Mouse (Mus musculus) left cerebral cortex, adult 2 months (tissue): ENCODE measurements at regions not wholly inside any gene's neighbourhood (a gene's known extent, or its start where the extent isn't known, plus 50 kb on each side); places are given as distances from the start of the nearest gene placed in this dataset.

ENCODE experiments used
- DNase-seq, 2 experiments: peaks; one replicate each; pipeline ENCODE4 v3.0.0; 2021 to 2022; ENCODE audit warnings: low spot score in 2 of 2, mixed read lengths in 1 of 2; ENCODE audit errors: extremely low spot score in 1 of 2
- H3K27ac ChIP-seq: fragments of 200-600 bp; 2 replicates; pipeline ENCODE4 v1.8.1; 2022
- H3K4me3 ChIP-seq: fragments of 200-600 bp; 2 replicates; pipeline ENCODE4 v1.8.1; 2022
- CTCF ChIP-seq: fragments of 200-600 bp; IDR thresholded peaks from 2 replicates; pipeline ENCODE4 v1.8.1; 2022; ENCODE audit warnings: antibody characterized with exemption, mild to moderate bottlenecking, moderate library complexity
- intact Hi-C: fragments of 180-260 bp; cut with DNase I; formaldehyde crosslinking; loops from one replicate; pipeline ENCODE4 v1.15.1; 2025

GRCm38 (mm10) chr6:98105280-98106090 lies 237.1 kb downstream of the Gm765 start:
- intact Hi-C loops = loop anchor here (1.0 to 10.0 kb wide), 7 partner anchors 277 to 1495 kb away; no protein-coding TSS in a partner anchor
- peak; percentile 96 for TF ChIP-seq CTCF
- DNase-seq = peak; percentile 76 to 88
- Histone ChIP-seq H3K4me3 (peak overlapping the region; percentile 49), H3K27ac (peak overlapping the region; percentile 6; the same call in 1 of the 2 replicates)

GRCm38 (mm10) chr6:98104432-98104831 lies 238.1 kb downstream of the Gm765 start:
- no peak overlapping the region for H3K4me3 ChIP-seq
- TF ChIP-seq CTCF = peak; percentile 19
- no peak overlapping the region for H3K27ac ChIP-seq
- intact Hi-C loops = loop anchor here (10.0 kb wide), 2 partner anchors 920 to 1160 kb away; no protein-coding TSS in a partner anchor
- no peak for DNase-seq

- DNase-seq = no peak
- intact Hi-C loops = loop anchor here (10.0 kb wide), 2 partner anchors 924 to 1164 kb away; no protein-coding TSS in a partner anchor
- no peak for TF ChIP-seq CTCF
- Histone ChIP-seq H3K27ac (no peak overlapping the region), H3K4me3 (no peak overlapping the region)
These were observed 241.5 kb downstream of the Gm765 start for GRCm38 (mm10) chr6:98101023-98101422.

GRCm38 (mm10) chr6:98099126-98099525 lies 243.4 kb downstream of the Gm765 start:
- intact Hi-C loops = no loop called here
- no peak for TF ChIP-seq CTCF
- no peak overlapping the region for H3K4me3 ChIP-seq

GRCm38 (mm10) chr6:98095243-98095642 lies 247.3 kb downstream of the Gm765 start:
- DNase-seq = no peak
- intact Hi-C loops = no loop called here
- Histone ChIP-seq H3K27ac (no peak overlapping the region), H3K4me3 (no peak overlapping the region)
- no peak for TF ChIP-seq CTCF

More at GRCm38 (mm10) chr6:98099126-98099525, 243.4 kb downstream of the Gm765 start:
- no peak for DNase-seq
- H3K27ac ChIP-seq = no peak overlapping the region

- DNase-seq = peak; percentile 26 to 37
- Histone ChIP-seq H3K27ac (no peak overlapping the region), H3K4me3 (no peak overlapping the region)
- peak; percentile 77 for TF ChIP-seq CTCF
- intact Hi-C loops = no loop called here
These were observed 253.4 kb downstream of the Gm765 start for GRCm38 (mm10) chr6:98089185-98089584.

- TF ChIP-seq CTCF = no peak
- intact Hi-C loops = no loop called here
- no peak overlapping the region for H3K27ac ChIP-seq
- DNase-seq = no peak
- H3K4me3 ChIP-seq = no peak overlapping the region
These were observed 262.5 kb downstream of the Gm765 start for GRCm38 (mm10) chr6:98080076-98080475.
